Mouse (Mus musculus) MEL (cell line): Measurements from ENCODE around the gene Atxn2l. TPM values are rescaled to one million over a fixed set of nuclear protein-coding genes. Genes with fewer than 3 reads are reported as not detected.

Experiments used
- DNase-seq: peaks from one replicate; pipeline ENCODE4 v3.0.0; 2011; ENCODE audit warnings: low read depth, low spot score
- H3K27ac ChIP-seq: 2 replicates; pipeline ENCODE4 v1.5.1; 2012; ENCODE audit warnings: low read depth, mild to moderate bottlenecking, control low read depth, low read length, moderate library complexity; ENCODE audit not compliant: control insufficient read depth
- H3K27me3 ChIP-seq, 2 experiments: fragments of 150-350 bp in 1 of 2; sonication (generic) in 1 of 2; 2 replicates each; pipeline ENCODE4 v1.6.1; 2012; ENCODE audit warnings: low read length in 2 of 2, mild to moderate bottlenecking in 2 of 2, improper control_type of control experiment in 1 of 2, moderate library complexity in 1 of 2; ENCODE audit not compliant: insufficient read depth in 2 of 2, control insufficient read depth in 1 of 2
- H3K36me3 ChIP-seq, 2 experiments: 2 replicates each; pipeline ENCODE4 v1.6.1; 2012 to 2014; ENCODE audit warnings: low read length in 2 of 2, improper control_type of control experiment in 1 of 2, inconsistent platforms in 1 of 2, mild to moderate bottlenecking in 1 of 2; ENCODE audit not compliant: insufficient read depth in 2 of 2, control insufficient read depth in 1 of 2
- H3K4me1 ChIP-seq, 2 experiments: fragments of 150-350 bp in 1 of 2; sonication (generic) in 1 of 2; 2 replicates each; pipeline ENCODE4 v1.6.1; 2012; ENCODE audit warnings: low read length in 2 of 2, improper control_type of control experiment in 1 of 2, mild to moderate bottlenecking in 1 of 2; ENCODE audit not compliant: insufficient read depth in 2 of 2, control insufficient read depth in 1 of 2
- H3K4me3 ChIP-seq, 2 experiments: fragments of 150-350 bp in 1 of 2; sonication (generic) in 1 of 2; 2 replicates each; pipeline ENCODE4 v1.5.1; 2012; ENCODE audit warnings: low read depth in 2 of 2, low read length in 2 of 2, mild to moderate bottlenecking in 2 of 2, moderate library complexity in 2 of 2, control low read depth in 1 of 2, improper control_type of control experiment in 1 of 2; ENCODE audit not compliant: control insufficient read depth in 1 of 2, insufficient read depth in 1 of 2
- H3K79me2 ChIP-seq: 2 replicates; pipeline ENCODE4 v1.6.1; 2012; ENCODE audit warnings: mild to moderate bottlenecking, low read length, moderate library complexity; ENCODE audit not compliant: control insufficient read depth, poor library complexity, insufficient read depth
- H3K9ac ChIP-seq: 2 replicates; pipeline ENCODE4 v1.6.1; 2012; ENCODE audit warnings: low read depth, mild to moderate bottlenecking, control low read depth, low read length, moderate library complexity; ENCODE audit not compliant: control insufficient read depth, poor library complexity, severe bottlenecking
- H3K9me3 ChIP-seq: fragments of 150-350 bp; sonication (generic); replicated peaks from 2 replicates; pipeline ENCODE4 v1.6.1; 2012; ENCODE audit warnings: mild to moderate bottlenecking, low read length, improper control_type of control experiment, moderate library complexity; ENCODE audit not compliant: insufficient read depth
- CHD2 ChIP-seq: IDR thresholded peaks from 2 replicates; pipeline ENCODE4 v1.6.1; 2011; ENCODE audit warnings: low read length, improper control_type of control experiment
- CTCF ChIP-seq, 3 experiments: IDR thresholded peaks in 2 of 3; conservative IDR thresholded peaks in 1 of 3; 2 replicates each; pipeline ENCODE4 v1.5.1; 2011 to 2012; ENCODE audit warnings: low read length in 3 of 3, low read depth in 2 of 3, mild to moderate bottlenecking in 2 of 3, improper control_type of control experiment in 1 of 3, inconsistent platforms in 1 of 3, mixed read lengths in 1 of 3, moderate library complexity in 1 of 3; ENCODE audit not compliant: control insufficient read depth in 1 of 3, insufficient read depth in 1 of 3, poor library complexity in 1 of 3, severe bottlenecking in 1 of 3
- E2F4 ChIP-seq: IDR thresholded peaks from 2 replicates; pipeline ENCODE4 v1.6.1; 2011; ENCODE audit warnings: low read depth, low read length, improper control_type of control experiment, borderline replicate concordance
- ELF1 ChIP-seq: IDR thresholded peaks from 2 replicates; pipeline ENCODE4 v1.6.1; 2014; ENCODE audit warnings: low read depth, mild to moderate bottlenecking, inconsistent platforms, low read length, improper control_type of control experiment, moderate library complexity
- ETS1 ChIP-seq: IDR thresholded peaks from 2 replicates; pipeline ENCODE4 v1.6.1; 2012; ENCODE audit warnings: low read depth, mild to moderate bottlenecking, inconsistent platforms, low read length, improper control_type of control experiment, moderate library complexity
- GATA1 ChIP-seq: IDR thresholded peaks from 2 replicates; pipeline ENCODE4 v1.6.1; 2011; ENCODE audit warnings: low read depth, low read length, improper control_type of control experiment
- HCFC1 ChIP-seq: IDR thresholded peaks from 2 replicates; pipeline ENCODE4 v1.6.1; 2012; ENCODE audit warnings: low read depth, mild to moderate bottlenecking, inconsistent platforms, low read length, improper control_type of control experiment, moderate library complexity
- KAT2A ChIP-seq: conservative IDR thresholded peaks from 2 replicates; pipeline ENCODE4 v1.6.1; 2012; ENCODE audit warnings: low read depth, low read length, improper control_type of control experiment, inconsistent platforms
- MAX ChIP-seq: IDR thresholded peaks from 2 replicates; pipeline ENCODE4 v1.6.1; 2011; ENCODE audit warnings: low read length, improper control_type of control experiment
- MAZ ChIP-seq: IDR thresholded peaks from 2 replicates; pipeline ENCODE4 v1.6.1; 2012; ENCODE audit warnings: low read depth, mild to moderate bottlenecking, inconsistent platforms, low read length, improper control_type of control experiment
- MXI1 ChIP-seq: IDR thresholded peaks from 2 replicates; pipeline ENCODE4 v1.6.1; 2011; ENCODE audit warnings: mild to moderate bottlenecking, low read depth, low read length, improper control_type of control experiment
- MYC ChIP-seq: IDR thresholded peaks from 2 replicates; pipeline ENCODE4 v1.6.1; 2011; ENCODE audit warnings: low read depth, mild to moderate bottlenecking, low read length, improper control_type of control experiment, moderate library complexity
- NELFE ChIP-seq: IDR thresholded peaks from 2 replicates; pipeline ENCODE4 v1.6.1; 2011; ENCODE audit warnings: low read depth, low read length, improper control_type of control experiment
- NRF1 ChIP-seq: IDR thresholded peaks from 2 replicates; pipeline ENCODE4 v1.6.1; 2014; ENCODE audit warnings: low read depth, mild to moderate bottlenecking, inconsistent platforms, low read length, improper control_type of control experiment, moderate library complexity; ENCODE audit not compliant: poor library complexity, insufficient read depth, severe bottlenecking
- POLR2AphosphoS2 ChIP-seq: IDR thresholded peaks from 2 replicates; pipeline ENCODE4 v1.6.1; 2011; ENCODE audit warnings: low read length, improper control_type of control experiment
- SIN3A ChIP-seq: IDR thresholded peaks from 2 replicates; pipeline ENCODE4 v1.6.1; 2012; ENCODE audit warnings: low read length, improper control_type of control experiment, inconsistent platforms
- TBP ChIP-seq: IDR thresholded peaks from 2 replicates; pipeline ENCODE4 v1.8.0; 2011; ENCODE audit warnings: low read depth, low read length, improper control_type of control experiment
- USF1 ChIP-seq: IDR thresholded peaks from 2 replicates; pipeline ENCODE4 v1.6.1; 2014; ENCODE audit warnings: low read depth, mild to moderate bottlenecking, inconsistent platforms, low read length, improper control_type of control experiment, moderate library complexity
- ZC3H11A ChIP-seq: IDR thresholded peaks from 2 replicates; pipeline ENCODE4 v1.6.1; 2012; ENCODE audit warnings: low read depth, mild to moderate bottlenecking, inconsistent platforms, low read length, improper control_type of control experiment
- ZKSCAN1 ChIP-seq: IDR thresholded peaks from 2 replicates; pipeline ENCODE4 v1.6.1; 2012; ENCODE audit warnings: low read depth, mild to moderate bottlenecking, inconsistent platforms, low read length, improper control_type of control experiment, moderate library complexity
- ZNF384 ChIP-seq: IDR thresholded peaks from 2 replicates; pipeline ENCODE4 v1.6.1; 2012; ENCODE audit warnings: low read depth, mild to moderate bottlenecking, inconsistent platforms, low read length, improper control_type of control experiment
- polyA plus RNA-seq, 2 experiments: library from polyadenylated mRNA; stranded (reverse) in 1 of 2; unstranded in 1 of 2; fragments of >175 nt in 1 of 2; fragments of >200 nt in 1 of 2; gene quantifications; 2 replicates each; pipeline versions ENCODE4 v1.2.1 to v1.2.4; 2012; ENCODE audit warnings: low replicate concordance in 2 of 2, low read depth in 1 of 2; ENCODE audit not compliant: insufficient read length in 2 of 2, insufficient read depth in 1 of 2, missing spikeins in 1 of 2
- total RNA-seq: library from RNA; depleted of rRNA; stranded (reverse); fragments of 300-350 nt; gene quantifications from 2 replicates; pipeline ENCODE4 v1.2.3, GENCODE M21; 2012

The Atxn2l gene
- total and polyA plus RNA-seq, 3 experiments: 40.8 to 821 (median 218) TPM

DNA sequence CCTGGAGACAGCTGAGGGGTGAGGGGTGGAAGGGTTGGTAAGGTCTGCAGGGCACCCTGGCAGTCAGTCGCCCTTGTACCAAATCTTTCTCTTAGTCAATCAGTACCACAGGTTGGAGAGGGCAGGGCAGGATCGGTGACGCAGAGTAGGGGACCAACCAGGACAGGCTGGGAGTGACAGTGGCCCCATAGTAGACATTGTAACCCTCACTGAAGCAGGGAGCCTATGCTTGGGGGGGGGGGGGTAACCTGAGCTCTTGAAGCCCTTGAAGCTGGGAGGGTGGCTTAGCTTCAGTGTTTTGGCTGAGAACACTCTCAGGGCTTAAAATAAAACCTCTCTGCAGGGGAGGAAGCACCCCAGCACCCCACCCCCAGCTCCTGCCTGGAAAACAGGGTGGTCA, 41.6 kb downstream of the Atxn2l start:
- no peak overlapping the region for H3K27ac ChIP-seq
- no peak for DNase-seq
- H3K9me3 ChIP-seq: no peaks in the 10 kb centered on the region
- no peaks in the 10 kb centered on the region for H3K79me2 ChIP-seq
- no peaks in the 10 kb centered on the region for H3K27me3 ChIP-seq
- H3K4me1 ChIP-seq: peaks cover 18 to 23% of the 10 kb centered on the region in 2 experiments
- no peak overlapping the region for H3K9ac ChIP-seq
- TF ChIP-seq MYC: no peak
- no peak for TF ChIP-seq CHD2
- no peak for TF ChIP-seq ZC3H11A
- no peak for TF ChIP-seq ZNF384
- TF ChIP-seq ELF1: no peak
- TF ChIP-seq MAX: no peak
- TF ChIP-seq KAT2A: no peak
- TF ChIP-seq POLR2AphosphoS2: no peak
- TF ChIP-seq ZKSCAN1: no peak
- no peak for TF ChIP-seq NELFE
- no peak for TF ChIP-seq E2F4
- no peak for TF ChIP-seq GATA1
- no peak for TF ChIP-seq MAZ
- TF ChIP-seq NRF1: no peak
- TF ChIP-seq USF1: no peak
- TF ChIP-seq TBP: no peak
- no peak for TF ChIP-seq SIN3A
- peaks cover 0 to 19% of the 10 kb centered on the region in 2 experiments; a peak in 2 of 4 replicates for H3K36me3 ChIP-seq
- H3K4me3 ChIP-seq: no peak overlapping the region

DNA sequence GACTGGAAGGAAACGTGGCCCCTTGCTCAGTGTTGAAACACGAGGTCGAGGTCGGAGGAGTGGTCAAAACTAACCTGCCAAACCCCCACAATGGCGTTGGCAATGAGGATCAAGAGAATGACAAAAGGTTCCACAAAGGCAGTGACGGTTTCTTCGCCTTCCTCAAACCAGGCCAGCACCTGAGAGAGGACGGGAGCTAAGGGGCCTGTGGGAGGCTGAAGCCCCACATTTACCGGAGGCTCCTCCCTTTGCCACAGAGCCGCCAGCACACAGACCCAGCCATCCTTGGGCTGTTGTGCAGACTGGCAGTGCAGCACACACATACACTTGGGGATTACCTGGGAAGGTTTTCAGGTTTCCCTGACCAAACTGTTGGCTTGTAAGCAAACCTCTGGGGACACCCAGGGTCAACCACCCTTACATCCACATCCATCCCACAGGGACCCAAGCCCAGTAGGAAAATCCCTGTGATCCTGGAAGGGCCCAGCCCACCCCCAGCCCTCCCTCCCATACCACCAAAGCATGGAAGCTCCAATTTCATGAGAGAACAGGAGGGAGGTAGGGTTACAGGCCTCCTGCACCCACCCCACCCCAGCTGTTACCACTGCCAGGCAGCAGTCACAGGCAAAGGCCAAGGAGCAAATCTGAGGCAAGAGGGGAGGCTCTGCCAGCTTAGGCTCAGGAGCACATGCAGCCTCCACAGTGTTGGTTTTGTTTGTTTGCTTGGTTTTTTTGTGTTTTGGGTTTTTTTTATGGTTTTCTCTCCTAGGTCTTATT, 42.4 kb downstream of the Atxn2l start:
- H3K79me2 ChIP-seq: no peaks in the 10 kb centered on the region
- H3K9ac ChIP-seq: no peak overlapping the region
- H3K27ac ChIP-seq: no peak overlapping the region
- TF ChIP-seq KAT2A: no peak
- no peak for TF ChIP-seq MXI1
- TF ChIP-seq HCFC1: no peak
- no peak for TF ChIP-seq CTCF (IDR thresholded peaks at IDR 0.05 in 2 of 3, conservative IDR thresholded peaks at IDR 0.05 in 1 of 3; ENCODE audit: control insufficient read depth in 1 of 3, insufficient read depth in 1 of 3, low read depth in 2 of 3, low read length in 3 of 3, poor library complexity in 1 of 3, severe bottlenecking in 1 of 3)
- no peak for TF ChIP-seq ETS1
- TF ChIP-seq ZC3H11A: no peak
- no peak for TF ChIP-seq ZKSCAN1
- H3K4me1 ChIP-seq: peaks cover 21 to 29% of the 10 kb centered on the region in 2 experiments
- H3K27me3 ChIP-seq: no peaks in the 10 kb centered on the region
- H3K4me3 ChIP-seq: no peak overlapping the region
- no peaks in the 10 kb centered on the region for H3K9me3 ChIP-seq
- H3K36me3 ChIP-seq: peaks cover 0 to 23% of the 10 kb centered on the region in 2 experiments; a peak in 2 of 4 replicates
- no peak for DNase-seq
